Mouse (Mus musculus) layer of hippocampus, postnatal 10 days (tissue): ENCODE results near the gene Isca1. TPM values are rescaled to one million over a fixed set of nuclear protein-coding genes. Genes with fewer than 3 reads are reported as not detected.

ENCODE experiments used
- total RNA-seq, 2 experiments: library from RNA; stranded (reverse); gene quantifications; 2 replicates each; pipeline ENCODE4 v1.2.3; 2021

The Isca1 gene
- total RNA-seq, 2 experiments from 2014 or later = 101 to 102 TPM

Other genes with a start within 250 kb of the Isca1 start
- gene Agtpbp1, start 184.6 kb downstream of the Isca1 start, total RNA-seq = 100 to 1,000 TPM; 343 to 364 TPM
- gene Naa35, start 184.6 kb downstream of the Isca1 start, total RNA-seq = 100 to 1,000 TPM; 108 to 112 TPM
- 10 to 100 TPM; 45.1 to 46.8 TPM for gene Golm1, start 94.0 kb downstream of the Isca1 start, total RNA-seq
- gene 4921517D22Rik, start 75.7 kb downstream of the Isca1 start, total RNA-seq = not detected
- under 1 TPM; 0.11 to 0.21 TPM for gene Spata31d1a, start 59.5 kb downstream of the Isca1 start, total RNA-seq
- under 1 TPM in 1 of 2 experiments, not detected in 1; 0.11 TPM for gene Spata31d1b, start 57.5 kb downstream of the Isca1 start, total RNA-seq
- not detected for gene Spata31d1d, start 38.1 kb downstream of the Isca1 start, total RNA-seq
- 1 to 10 TPM in 1 of 2 experiments, under 1 TPM in 1; 0.56 to 1.2 TPM for gene 1700014D04Rik, start 23.1 kb downstream of the Isca1 start, total RNA-seq
- not detected for gene Gm49354, start 12.4 kb upstream of the Isca1 start, total RNA-seq
- 10 to 100 TPM; 68.9 to 71.1 TPM for gene Tut7, start 53.3 kb upstream of the Isca1 start, total RNA-seq